Comparison of ENCODE assay signal across 17 mouse cellular contexts in genomic region chr6:32444393-32444792, GRCm38 (mm10).
A peak's percentile ranks its signal among the peaks of the same experiment; 100 is the strongest.
DNase-seq lines count a peak whose midpoint lies in the region; ATAC-seq and TF ChIP-seq lines count a peak whose summit lies in the region.
"Had no signal": no experiment of that assay in that cellular context is flagged by ENCODE, and none has a peak within 500 bp of the region (broad histone marks: within the 10 kb centered on the region; RNA-seq: fewer than 3 reads in every experiment).

No protein-coding gene starts in this region.

- intact Hi-C loops in heart, adult 2 months (cut with DNase I) = no loop called here

- no peak for TF ChIP-seq POLR2A in heart, adult 2 months (IDR thresholded peaks at IDR 0.05; ENCODE audit: insufficient read depth, low read depth, low read length)

- peak; percentile 46 for DNase-seq in forebrain, postnatal 0 days
- DNase-seq in forebrain, embryonic 10.5 days (ENCODE audit: extremely low spot score, low spot score) = no peak
- DNase-seq in neural tube, embryonic 10.5 days (ENCODE audit: extremely low spot score, low spot score) = no peak
- DNase-seq in limb, embryonic 10.5 days (ENCODE audit: low spot score) = peak; percentile 35
- no peak for DNase-seq in cerebellum, adult 11-12 months
- no peak for DNase-seq in heart, adult 2 months
- DNase-seq: cerebellum, postnatal 10 days; gastrocnemius, postnatal 36 days; kidney, adult 11 months; kidney, postnatal 10 days; layer of hippocampus, adult 9-11 months; liver, embryonic 13.5 days; thymus, postnatal 25 days had no signal

- ATAC-seq in forebrain, postnatal 0 days = peak; percentile 79
- ATAC-seq in neural tube, embryonic 15.5 days (ENCODE audit: low FRiP score) = peak; percentile 40; the same call in 1 of the 2 replicates
- ATAC-seq: Patski had no signal

- TF ChIP-seq EP300 in heart, adult 2 months (IDR thresholded peaks at IDR 0.05; ENCODE audit: insufficient read depth, low read depth, low read length) = no peak

- no peaks in the 10 kb centered on the region for H3K36me3 ChIP-seq in forebrain, postnatal 0 days (ENCODE audit: insufficient read depth)
- no peaks in the 10 kb centered on the region for H3K36me3 ChIP-seq in forebrain, embryonic 10.5 days (replicated peaks)
- no peaks in the 10 kb centered on the region for H3K36me3 ChIP-seq in neural tube, embryonic 15.5 days
- no peaks in the 10 kb centered on the region for H3K36me3 ChIP-seq in limb, embryonic 10.5 days
- H3K36me3 ChIP-seq in heart, adult 2 months (ENCODE audit: control insufficient read depth, insufficient read depth, low read length) = no peaks in the 10 kb centered on the region
- H3K36me3 ChIP-seq: heart, embryonic 12.5 days; liver, embryonic 13.5 days had no signal

- H3K27me3 ChIP-seq in forebrain, postnatal 0 days (ENCODE audit: insufficient read depth, low read length) = no peaks in the 10 kb centered on the region
- H3K27me3 ChIP-seq in forebrain, embryonic 10.5 days (ENCODE audit: poor library complexity, severe bottlenecking) = no peaks in the 10 kb centered on the region
- no peaks in the 10 kb centered on the region for H3K27me3 ChIP-seq in neural tube, embryonic 15.5 days (replicated peaks)
- no peaks in the 10 kb centered on the region for H3K27me3 ChIP-seq in limb, embryonic 10.5 days (ENCODE audit: low read depth, poor library complexity, severe bottlenecking)
- no peaks in the 10 kb centered on the region for H3K27me3 ChIP-seq in heart, adult 2 months (ENCODE audit: control insufficient read depth, insufficient read depth, low read length)
- H3K27me3 ChIP-seq: heart, embryonic 12.5 days; liver, embryonic 13.5 days; Patski had no signal

- no peak overlapping the region for H3K4me3 ChIP-seq in forebrain, postnatal 0 days (ENCODE audit: low read depth, low read length)
- H3K4me3 ChIP-seq in forebrain, embryonic 10.5 days = no peak overlapping the region
- no peak overlapping the region for H3K4me3 ChIP-seq in neural tube, embryonic 15.5 days (replicated peaks)
- H3K4me3 ChIP-seq in limb, embryonic 10.5 days = no peak overlapping the region
- H3K4me3 ChIP-seq in heart, adult 2 months = no peak overlapping the region
- H3K4me3 ChIP-seq: heart, embryonic 12.5 days; liver, embryonic 13.5 days had no signal

- TF ChIP-seq CTCF in forebrain, postnatal 0 days (IDR thresholded peaks at IDR 0.05; ENCODE audit: low read depth) = no peak
- no peak for TF ChIP-seq CTCF in heart, adult 2 months (IDR thresholded peaks at IDR 0.05)

- no peak overlapping the region for H3K9ac ChIP-seq in forebrain, postnatal 0 days
- H3K9ac ChIP-seq in neural tube, embryonic 15.5 days (replicated peaks) = no peak overlapping the region
- no peak overlapping the region for H3K9ac ChIP-seq in heart, adult 2 months (ENCODE audit: low read depth, low read length)
- H3K9ac ChIP-seq: heart, embryonic 12.5 days; liver, embryonic 13.5 days had no signal

- 0 out of 2 replicates have a peak, but pooled peaks cover 5% of the 10 kb centered on the region for H3K4me1 ChIP-seq in forebrain, postnatal 0 days (ENCODE audit: insufficient read depth)
- H3K4me1 ChIP-seq in forebrain, embryonic 10.5 days = no peaks in the 10 kb centered on the region
- H3K4me1 ChIP-seq in neural tube, embryonic 15.5 days = peaks cover 10% of the 10 kb centered on the region; the same call in 1 of the 2 replicates
- peaks cover 40% of the 10 kb centered on the region for H3K4me1 ChIP-seq in limb, embryonic 10.5 days
- H3K4me1 ChIP-seq in heart, adult 2 months (ENCODE audit: control insufficient read depth, insufficient read depth, low read length) = no peaks in the 10 kb centered on the region; the same call in 1 of the 2 replicates
- H3K4me1 ChIP-seq: liver, embryonic 13.5 days had no signal

- H3K79me2 ChIP-seq in heart, adult 2 months (replicated peaks; ENCODE audit: control insufficient read depth, insufficient read depth, low read length) = no peaks in the 10 kb centered on the region; the same call in 1 of the 2 replicates

- H3K9me3 ChIP-seq in forebrain, postnatal 0 days (ENCODE audit: low read length) = no peaks in the 10 kb centered on the region
- H3K9me3 ChIP-seq in forebrain, embryonic 10.5 days = no peaks in the 10 kb centered on the region
- no peaks in the 10 kb centered on the region for H3K9me3 ChIP-seq in neural tube, embryonic 15.5 days (replicated peaks)
- H3K9me3 ChIP-seq in limb, embryonic 10.5 days (replicated peaks) = no peaks in the 10 kb centered on the region
- H3K9me3 ChIP-seq: heart, embryonic 12.5 days; liver, embryonic 13.5 days had no signal

- no peak overlapping the region for H3K4me2 ChIP-seq in forebrain, postnatal 0 days (ENCODE audit: low read depth)
- H3K4me2 ChIP-seq in neural tube, embryonic 15.5 days = no peak overlapping the region
- H3K4me2 ChIP-seq: heart, embryonic 12.5 days; liver, embryonic 13.5 days had no signal

- no peak overlapping the region for H3K27ac ChIP-seq in forebrain, postnatal 0 days (ENCODE audit: low read depth, low read length)
- H3K27ac ChIP-seq in forebrain, embryonic 10.5 days = no peak overlapping the region
- no peak overlapping the region for H3K27ac ChIP-seq in neural tube, embryonic 15.5 days (replicated peaks)
- peak overlapping the region; percentile 75 for H3K27ac ChIP-seq in limb, embryonic 10.5 days
- H3K27ac ChIP-seq in heart, adult 2 months = no peak overlapping the region
- H3K27ac ChIP-seq: liver, embryonic 13.5 days; stomach, postnatal 0 days had no signal

- 49% methylated on average over 2 of the region's 2 CpGs for WGBS in forebrain, postnatal 0 days
- 84% methylated on average over 2 of the region's 2 CpGs for WGBS in forebrain, embryonic 10.5 days
- WGBS in neural tube, embryonic 15.5 days = 79% methylated on average over 2 of the region's 2 CpGs
- 52% methylated on average over 2 of the region's 2 CpGs for WGBS in limb, embryonic 10.5 days
- 87% methylated on average over 2 of the region's 2 CpGs for WGBS in heart, adult 2 months

Comparison
In these comparisons a context has a peak if more than half of its experiments do, and no peak if none do; other contexts are left out.
1. DNase-seq: peak in forebrain, postnatal 0 days (single experiment) and limb, embryonic 10.5 days (single experiment); none in forebrain, embryonic 10.5 days (single experiment), neural tube, embryonic 10.5 days (single experiment), cerebellum, adult 11-12 months (single experiment) and heart, adult 2 months (0 of 2).